Mouse (Mus musculus) left cerebral cortex, postnatal 14 days (tissue): Measurements from ENCODE around the gene Bst2. TPM values are rescaled to one million over a fixed set of nuclear protein-coding genes. Genes with fewer than 3 reads are reported as not detected.
"Not testable (repeated sequence)": the region's sequence is repeated elsewhere in the genome, so short reads cannot be mapped to it uniquely, and the experiment has no call there.

Source experiments
- DNase-seq, 2 experiments: peaks; one replicate each; pipeline ENCODE4 v3.0.0; 2021 to 2022; ENCODE audit warnings: low spot score in 2 of 2, mixed read lengths in 1 of 2
- intact Hi-C: fragments of 180-260 bp; cut with DNase I; formaldehyde crosslinking; loops from one replicate; pipeline ENCODE4 v1.15.1; 2025
- total RNA-seq, 2 experiments: library from RNA; stranded (reverse); gene quantifications; 2 replicates each; pipeline ENCODE4 v1.2.3; 2021

Gene Bst2
- total RNA-seq, 2 experiments from 2014 or later, result 2.8 to 4.2 TPM

DNA sequence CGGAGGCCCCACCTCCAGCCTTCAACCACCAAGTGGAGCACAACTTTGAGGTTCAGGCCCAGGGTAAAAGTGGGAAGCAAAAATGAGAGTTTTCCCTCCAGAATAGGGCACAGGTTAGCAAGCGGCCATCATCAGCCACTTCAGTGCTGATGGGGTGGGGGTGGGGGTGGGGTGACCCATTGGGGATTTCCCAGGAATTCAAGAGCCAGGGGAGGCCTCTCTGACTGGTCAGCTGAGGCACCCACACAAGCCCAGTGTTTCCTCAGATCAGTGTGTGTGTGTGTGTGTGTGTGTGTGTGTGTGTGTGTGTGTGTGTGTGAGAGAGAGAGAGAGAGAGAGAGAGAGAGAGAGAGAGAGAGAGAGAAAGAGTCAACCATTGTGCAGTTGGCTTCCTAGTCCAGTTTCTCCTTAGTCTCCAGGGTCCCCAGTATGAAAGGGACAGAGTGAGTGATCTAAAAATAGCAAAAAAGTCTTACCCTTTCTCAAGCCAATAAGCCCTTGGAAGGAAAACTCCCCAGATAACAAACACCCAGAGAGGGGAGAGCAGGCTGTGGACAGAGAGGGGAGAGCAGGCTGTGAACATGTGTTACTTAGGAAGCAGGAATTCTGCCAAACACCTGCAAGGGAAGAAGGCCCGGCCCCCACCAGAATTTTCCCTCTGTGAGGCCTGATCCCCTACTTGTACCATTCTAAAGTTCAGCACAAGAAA is 9.9 kb downstream of the Bst2 start:
- intact Hi-C loops, result no loop called here
- no peak for DNase-seq

DNA sequence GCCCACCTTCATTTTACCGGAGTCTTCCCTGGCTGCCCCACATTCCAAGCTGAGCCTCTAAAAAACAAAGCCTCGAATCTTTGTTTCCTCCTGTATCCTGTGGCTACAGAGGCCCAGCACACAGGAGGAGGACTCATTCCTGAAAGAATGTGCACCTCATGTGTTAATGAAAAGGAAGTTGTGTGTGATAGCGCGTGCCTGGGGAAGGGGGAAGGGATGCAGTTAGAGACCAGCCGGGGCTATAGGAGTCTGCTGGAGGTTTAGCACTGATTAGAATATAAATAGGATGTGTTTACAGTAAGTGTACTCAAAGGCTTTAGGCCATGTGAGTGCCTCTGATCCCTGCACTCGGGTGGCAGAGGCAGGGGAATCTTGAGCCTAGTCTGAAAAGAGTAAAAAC is 11.0 kb downstream of the Bst2 start:
- intact Hi-C loops, result no loop called here
- DNase-seq, result no peak

DNA sequence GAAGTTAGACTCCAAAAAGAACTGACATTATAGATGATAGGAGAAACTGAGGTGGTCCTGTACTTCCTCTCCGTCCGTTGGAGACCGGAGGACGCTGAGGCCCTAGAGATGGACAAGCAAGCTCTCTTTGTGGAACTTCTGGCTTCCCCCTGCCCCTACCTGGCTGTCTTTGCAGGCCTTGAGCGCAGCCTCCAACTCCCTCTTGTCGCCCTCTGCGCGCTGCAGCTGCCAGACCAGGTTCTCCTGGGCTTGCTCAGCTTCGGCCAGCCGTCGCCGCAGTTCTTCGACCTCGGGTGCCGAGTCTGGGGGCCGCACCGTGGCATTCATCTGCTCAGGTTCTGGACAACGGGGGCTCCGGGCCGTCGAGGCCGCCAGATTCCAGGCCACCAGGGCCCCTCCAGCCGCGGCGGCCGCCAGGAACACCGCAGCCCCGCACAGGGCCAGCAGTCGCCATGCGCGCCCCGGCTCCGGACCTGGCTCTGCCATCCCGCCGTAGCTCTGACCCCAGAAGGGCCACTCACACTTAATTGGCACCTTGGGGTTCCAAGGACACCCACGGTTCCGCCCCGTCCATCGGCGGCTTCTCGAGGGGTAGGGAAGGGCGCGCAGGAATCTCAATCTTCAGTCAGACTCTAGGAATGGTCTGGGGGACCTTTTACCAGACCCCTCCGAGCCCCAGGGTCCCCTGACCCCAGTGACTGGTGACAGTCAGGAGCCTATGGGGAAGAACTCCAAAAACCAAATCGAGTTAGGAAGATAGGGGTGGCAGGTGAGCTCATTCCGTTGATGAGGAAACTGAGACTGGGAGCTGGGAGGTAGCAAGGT is 11.8 kb downstream of the Bst2 start, which contains the start of gene Ccdc194:
Gene Ccdc194, minus strand, starts transcription at position 486 of the 825 bp plus-strand sequence.
- no peak for DNase-seq
- intact Hi-C loops, result no loop called here

DNA sequence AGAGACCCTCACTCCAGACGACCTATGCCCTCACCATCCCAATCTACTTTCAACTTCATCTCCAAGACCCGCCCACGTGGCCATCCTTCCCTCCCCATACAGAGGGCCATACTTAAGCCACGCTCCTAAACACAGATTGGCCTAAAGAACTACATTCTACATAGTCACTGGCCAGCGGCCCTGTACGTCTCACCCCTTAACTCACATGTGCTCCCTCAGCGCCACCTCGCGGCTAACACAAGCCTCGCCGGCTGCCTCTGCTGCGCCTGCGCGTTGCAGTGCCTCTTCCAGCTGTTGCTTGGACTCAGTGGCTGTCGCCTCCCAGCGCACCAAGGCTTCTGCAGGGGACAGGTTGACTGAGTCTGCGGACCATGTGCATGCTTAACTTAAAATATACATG is 15.6 kb downstream of the Bst2 start:
- intact Hi-C loops, result loop anchor here (5.0 kb wide), 1 partner anchor 79 kb away; no protein-coding TSS in a partner anchor
- peak; percentile 90 to 95 for DNase-seq

DNA sequence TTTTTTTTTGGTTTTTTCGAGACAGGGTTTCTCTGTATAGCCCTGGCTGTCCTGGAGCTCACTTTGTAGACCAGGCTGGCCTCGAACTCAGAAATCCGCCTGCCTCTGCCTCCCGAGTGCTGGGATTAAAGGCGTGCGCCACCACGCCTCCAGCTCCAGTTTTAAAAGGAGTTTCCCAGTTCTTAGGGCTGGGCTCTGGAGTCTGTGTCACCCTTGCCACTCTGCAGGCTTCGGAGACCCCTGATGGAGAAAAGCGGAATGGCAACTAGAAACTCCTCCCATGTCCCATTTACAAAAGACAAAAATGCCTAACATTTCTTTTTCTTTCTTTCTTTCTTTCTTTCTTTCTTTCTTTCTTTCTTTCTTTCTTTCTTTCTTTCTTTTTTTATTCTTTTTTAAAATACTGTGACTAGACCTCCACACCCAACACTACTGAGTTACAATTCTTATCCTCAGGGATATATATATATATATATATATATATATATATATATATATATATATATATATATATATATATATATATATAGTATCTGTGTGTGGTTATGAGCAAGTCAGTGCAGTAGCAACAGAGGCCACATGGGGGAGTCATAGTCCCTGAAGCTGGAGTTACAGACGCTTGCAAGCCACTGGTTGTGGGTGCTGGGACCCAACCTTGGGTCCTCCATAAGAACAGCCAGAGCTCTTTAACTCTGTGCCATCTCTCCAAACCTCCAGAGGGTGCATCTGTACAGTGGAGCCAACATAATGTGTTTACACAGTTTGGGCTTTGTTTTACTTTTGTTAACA is 18.0 kb downstream of the Bst2 start:
- intact Hi-C loops, result not testable (repeated sequence)
- peak; percentile 41 to 56 for DNase-seq

DNA sequence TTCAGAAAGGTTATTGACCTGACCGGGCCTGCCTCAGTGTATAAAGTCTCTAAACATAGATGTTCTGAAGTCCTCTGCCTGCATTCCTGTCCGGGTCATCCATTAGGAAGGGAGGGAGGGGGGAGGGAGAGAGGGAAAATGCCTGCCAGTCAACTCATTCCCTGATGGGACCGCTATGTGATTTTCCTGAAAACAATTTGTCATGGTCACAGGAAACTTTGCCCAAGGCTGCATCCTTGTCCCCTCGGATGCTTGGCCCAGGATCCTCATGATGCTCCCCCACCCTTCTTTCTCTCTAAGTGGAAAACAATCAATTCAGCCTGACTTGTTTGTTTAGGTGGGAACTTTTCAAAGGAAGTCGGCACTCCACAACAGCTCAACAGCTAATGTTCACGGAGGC is 20.5 kb downstream of the Bst2 start:
- intact Hi-C loops, result no loop called here
- DNase-seq, result no peak

DNA sequence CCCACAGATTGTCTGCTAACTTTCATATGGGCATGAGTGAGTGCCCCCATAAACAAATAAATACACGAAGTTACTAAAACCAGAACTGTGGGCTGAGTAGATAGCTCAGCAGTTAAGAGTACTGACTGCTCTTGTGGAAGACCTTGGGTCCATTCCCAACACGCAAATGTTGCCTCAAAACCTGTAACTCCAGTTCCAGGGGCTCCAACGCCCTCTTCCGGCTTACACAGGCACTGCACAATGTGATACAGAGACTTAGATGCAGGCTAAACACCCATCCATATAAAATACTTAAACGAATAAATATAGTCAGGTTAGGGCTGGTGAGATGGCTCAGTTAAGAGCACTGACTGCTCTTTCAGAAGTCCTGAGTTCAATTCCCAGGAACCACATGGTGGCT is 22.2 kb downstream of the Bst2 start:
- no peak for DNase-seq
- intact Hi-C loops, result no loop called here

DNA sequence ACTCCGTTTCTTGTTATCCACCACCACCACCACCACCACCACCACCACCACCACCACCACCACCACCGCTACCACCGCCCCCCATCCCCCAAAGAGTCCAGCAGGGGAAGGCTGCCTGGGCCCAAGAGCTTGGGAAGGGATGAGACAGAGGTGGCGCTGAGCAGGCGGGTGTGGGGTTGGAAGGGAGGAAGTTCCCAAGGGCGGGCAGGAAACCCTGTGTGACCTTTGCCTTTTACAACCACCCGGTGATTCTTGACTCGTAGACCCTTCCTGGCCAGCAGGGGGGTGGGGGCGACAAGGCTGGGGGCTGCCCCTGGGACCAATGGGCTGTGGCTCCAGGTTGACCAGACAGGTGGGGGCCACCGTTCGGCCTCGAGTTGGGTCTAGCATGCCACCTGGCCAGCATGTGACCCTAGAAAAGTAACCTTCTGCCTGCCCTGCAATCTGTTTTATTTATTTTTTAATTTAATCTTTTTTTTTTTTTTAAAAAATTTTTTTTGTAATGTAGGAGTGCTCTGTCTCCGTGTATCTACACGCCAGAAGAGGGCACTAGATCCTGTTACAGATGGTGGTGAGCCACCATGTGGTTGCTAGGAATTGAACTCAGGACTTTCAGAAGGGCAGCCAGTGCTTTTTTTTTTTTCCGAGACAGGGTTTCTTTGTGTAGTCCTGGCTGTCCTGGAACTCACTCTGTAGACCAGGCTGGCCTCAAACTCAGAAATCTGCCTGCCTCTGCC is 24.1 kb downstream of the Bst2 start:
- no peak for DNase-seq
- intact Hi-C loops, result no loop called here

DNA sequence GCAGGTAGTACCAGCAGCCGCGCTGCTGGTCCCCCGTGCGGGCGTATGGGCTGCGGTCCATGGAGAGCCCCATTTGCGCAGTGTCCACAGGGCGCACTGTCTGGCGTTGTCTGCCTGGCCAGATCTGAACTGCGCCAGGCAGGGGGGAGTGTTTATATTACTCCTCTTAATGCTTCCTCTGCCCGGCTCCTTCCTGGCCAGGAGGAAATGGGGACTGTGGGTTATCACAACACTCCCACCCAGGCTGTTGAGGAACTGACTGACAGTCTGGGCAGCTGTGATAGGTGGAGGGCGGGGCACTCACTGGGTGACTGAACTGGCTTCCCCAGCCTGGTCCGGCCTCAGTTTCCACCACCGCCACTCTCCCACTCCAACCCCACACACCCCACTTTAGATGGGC is 25.6 kb downstream of the Bst2 start, which contains the start of gene Plvap:
Gene Plvap, minus strand, starts transcription at position 109 of the 400 bp plus-strand sequence.
- intact Hi-C loops, result no loop called here
- no peak for DNase-seq

DNA sequence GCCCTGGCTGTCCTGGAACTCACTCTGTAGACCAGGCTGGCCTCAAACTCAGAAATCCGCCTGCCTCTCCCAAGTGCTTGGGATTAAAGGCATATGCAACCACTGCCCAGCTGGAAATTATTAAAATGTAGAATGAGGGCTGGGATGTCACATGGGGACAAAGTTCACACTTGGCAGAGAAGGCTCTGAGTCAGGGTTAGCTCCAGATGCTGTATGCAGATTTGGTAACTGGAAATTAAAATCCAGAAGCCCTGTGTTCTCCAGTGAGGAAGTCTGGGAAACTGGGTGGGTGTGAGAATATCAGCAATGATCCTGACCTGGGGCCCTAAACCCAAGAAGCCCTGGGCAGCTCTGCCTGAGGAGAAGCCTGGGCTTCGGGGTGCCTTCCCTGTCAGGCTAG is 27.9 kb downstream of the Bst2 start:
- DNase-seq, result no peak
- intact Hi-C loops, result no loop called here

DNA sequence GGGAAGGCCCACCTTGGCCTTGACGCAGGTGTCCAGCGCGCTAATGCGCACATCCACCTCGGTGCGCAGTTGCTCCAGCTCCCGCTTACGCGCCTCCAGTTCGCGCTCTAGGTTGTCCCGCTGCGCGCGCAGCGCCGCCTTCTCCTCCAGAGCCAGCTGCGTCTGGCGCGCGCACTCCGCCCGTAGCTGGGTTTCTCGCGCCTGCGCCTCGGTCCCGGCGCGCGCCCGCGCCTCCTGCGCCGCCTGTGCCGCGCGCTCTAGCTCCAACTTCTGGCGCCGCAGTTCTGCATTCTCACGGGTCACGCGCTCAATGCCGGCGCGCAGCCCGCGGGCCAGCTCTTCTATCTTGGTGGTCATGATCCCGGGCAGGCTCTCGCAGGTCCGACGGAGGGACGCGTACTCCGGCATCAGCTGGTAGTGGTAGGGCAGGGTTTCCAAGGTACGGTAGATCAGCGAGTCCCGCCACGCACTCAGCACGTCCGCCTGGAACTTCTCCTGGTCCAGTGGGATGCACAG is 29.6 kb downstream of the Bst2 start:
- DNase-seq, result peak; percentile 85 to 87
- intact Hi-C loops, result no loop called here

DNA sequence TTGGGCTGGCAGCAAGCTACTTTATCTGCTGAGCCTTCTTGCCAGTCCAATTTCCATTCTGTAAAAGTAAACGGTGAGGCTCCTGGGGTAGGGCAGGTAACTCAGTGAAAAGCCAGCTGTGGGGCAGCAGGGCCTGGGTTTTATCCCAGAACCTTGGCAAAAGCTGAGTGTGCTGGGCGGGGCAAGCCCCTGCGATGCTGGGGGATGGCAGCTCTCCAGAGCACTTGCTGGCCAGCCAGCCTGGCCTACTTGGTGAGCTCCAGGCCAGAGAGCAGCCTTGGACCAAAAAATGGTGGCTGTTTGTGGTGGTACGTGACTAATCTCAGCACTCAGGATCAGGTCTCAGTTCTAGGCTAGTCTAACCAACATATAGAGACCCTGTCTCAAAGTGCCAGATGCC is 31.3 kb downstream of the Bst2 start:
- intact Hi-C loops, result no loop called here
- no peak for DNase-seq

DNA sequence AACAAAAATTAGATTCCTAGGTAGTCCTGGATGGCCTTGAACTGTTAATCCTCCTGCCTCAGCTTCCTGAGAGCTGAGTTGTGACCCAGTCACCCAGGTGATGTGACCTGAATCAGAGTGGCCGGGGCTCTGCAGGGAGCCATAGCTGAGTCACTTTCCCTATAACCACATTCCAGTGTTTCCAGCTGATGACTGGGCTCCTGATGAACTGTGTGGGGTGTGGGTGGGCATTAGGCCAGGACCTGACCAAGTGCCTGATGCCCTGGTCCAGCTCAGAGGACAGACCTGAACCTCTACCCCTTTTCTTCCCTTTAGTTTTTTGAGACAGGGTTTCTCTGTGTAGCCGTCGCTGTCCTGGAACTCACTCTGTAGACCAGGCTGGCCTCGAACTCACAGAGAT is 31.9 kb downstream of the Bst2 start:
- DNase-seq, result no peak
- intact Hi-C loops, result no loop called here

DNA sequence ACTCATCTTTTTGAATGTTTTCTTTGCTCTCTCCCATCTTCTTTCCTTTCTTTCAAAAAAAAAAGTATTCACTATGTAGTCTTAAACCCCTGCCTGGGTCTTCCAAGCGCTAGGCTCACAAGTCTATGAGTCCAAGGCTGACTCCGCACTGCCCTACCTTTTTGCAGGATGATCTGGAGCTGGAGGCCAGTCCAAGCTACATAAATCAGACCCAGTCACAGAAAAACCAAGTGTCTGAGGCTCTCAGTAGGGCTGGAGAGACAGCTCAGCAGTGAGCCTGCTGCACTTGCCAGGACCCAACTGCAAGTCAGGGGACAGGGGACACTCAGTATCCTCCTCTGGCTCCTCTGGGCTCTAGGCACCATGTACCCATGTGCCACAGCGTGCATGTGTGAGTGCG is 32.9 kb downstream of the Bst2 start:
- intact Hi-C loops, result no loop called here
- DNase-seq, result no peak

DNA sequence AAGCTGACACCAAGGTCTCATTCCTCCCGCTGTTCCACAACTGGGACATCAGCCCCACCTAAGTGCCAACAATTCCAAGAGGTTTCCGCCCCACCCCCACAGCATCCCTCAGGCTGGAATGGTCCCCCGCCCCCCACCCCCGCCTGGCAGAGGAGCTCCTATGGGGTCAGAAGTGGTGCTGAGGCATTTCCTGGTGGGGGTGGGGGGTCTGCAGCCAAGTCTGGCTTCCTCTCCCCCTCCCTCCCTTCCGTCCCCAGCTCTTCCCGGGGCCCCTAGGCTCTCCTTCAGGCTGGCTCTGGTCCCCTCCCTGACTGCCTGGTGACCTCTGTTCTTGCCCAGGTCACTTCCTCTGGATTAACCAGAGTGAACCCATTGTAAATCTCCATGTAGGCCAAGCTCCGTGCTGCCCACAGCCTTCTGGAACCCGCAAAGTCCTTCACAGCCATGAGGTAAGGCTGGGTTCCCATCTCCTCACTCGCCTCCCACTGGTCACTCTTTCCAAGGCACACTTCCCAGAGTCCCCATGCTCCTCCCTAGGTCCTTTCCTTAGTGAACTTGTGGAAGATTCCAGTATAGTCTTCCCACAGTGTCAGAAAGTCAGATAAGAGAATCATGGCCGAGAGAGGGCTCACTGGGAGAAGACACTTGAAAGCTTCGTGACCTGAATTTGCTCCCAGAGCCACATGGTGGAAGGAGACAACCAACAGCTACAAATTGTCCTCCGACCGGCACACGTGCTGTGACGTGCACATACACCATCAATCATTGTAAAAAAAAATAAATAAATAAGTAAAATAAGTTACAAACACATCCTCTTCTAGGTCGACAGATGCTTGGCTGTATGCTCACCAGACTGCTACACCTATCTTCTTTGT is 38.2 kb downstream of the Bst2 start:
- no peak for DNase-seq
- intact Hi-C loops, result no loop called here

DNA sequence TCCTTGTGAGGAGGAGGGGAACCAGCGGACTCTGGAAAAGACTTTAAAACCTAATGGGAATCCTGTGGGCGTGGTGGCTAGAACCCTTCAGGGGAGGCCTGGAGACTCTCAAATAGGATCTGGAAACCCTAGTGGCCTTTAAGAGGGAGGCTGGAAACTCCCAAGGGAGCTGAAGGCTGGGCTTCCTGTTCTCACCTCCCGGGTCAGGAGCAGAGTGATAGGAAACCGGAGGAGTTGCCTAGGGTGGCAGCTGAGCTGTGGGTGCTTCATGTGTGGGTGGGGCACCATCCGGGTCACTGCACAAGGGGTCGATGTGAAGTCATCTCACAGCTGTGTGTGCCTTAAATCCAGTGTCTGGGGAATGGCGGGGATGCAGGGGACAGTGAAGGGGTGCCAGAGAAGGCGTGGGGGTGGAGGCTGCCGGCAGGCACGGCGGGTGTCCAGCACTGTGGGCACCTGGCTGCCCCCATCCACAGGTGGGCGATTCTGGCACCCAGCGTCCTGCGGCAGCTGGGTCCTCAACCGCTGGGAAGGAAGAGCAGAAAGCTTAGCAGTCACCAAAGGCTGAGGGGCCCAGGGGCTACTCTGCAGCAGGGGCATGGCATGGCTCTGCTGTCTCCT is 39.3 kb downstream of the Bst2 start:
- intact Hi-C loops, result no loop called here
- no peak for DNase-seq

DNA sequence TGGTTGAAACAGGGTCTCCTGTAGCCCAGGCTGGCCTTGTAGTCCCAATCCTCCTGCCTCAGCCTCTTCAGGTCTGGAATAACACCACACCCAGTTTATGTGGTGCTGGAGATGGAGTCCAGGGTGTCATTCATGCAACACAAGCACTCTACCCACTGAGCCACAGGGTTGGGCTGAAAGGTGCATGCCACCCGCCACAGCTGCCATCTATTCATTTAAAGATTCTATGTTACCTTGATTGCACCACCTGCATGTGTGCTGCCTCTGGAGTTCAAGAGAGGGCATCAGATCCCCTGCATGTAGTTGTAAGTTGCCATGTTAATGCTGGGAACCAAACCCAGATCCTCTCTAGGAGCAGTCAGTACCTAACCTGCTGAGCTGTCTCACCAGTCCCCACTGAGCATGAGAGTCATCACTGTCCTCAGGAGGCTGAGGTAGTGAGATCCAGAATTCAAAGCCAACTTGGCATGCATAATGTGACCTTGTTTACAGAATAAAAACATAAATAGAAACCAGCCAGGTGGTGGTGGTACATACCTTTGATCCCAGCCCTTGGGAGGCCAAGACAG is 40.1 kb downstream of the Bst2 start:
- intact Hi-C loops, result no loop called here

DNA sequence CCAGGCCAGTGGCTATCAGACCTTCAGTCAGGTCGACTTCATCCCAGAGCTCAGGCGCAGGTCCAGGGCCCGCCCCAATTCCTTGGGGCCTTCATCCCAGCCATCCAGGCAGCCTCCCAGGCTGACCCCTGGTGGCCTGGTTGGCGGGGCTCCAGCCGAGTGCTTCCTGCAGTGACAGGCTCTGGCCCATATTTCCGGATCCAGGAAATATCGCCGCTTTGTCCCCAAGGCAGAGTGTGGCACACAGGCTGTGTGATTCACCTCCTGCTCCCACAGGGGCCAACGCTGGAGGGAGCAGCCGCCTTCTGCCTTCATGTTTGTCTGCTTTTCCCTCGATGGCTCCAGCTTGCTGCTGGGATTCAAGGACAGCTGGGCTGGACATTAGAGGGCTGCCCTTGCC is 40.8 kb downstream of the Bst2 start:
- DNase-seq, result no peak
- intact Hi-C loops, result no loop called here

More for the DNA sequence above, 40.1 kb downstream of the Bst2 start:
- no peak for DNase-seq
